Mouse (Mus musculus): ENCODE results near the gene Lin7b. TPM values are rescaled to one million over a fixed set of nuclear protein-coding genes. Genes with fewer than 3 reads are reported as not detected.
A peak's percentile ranks its signal among the peaks of the same experiment; 100 is the strongest.

The Lin7b gene
- polyA plus RNA-seq, 1 experiment = 103 TPM

DNA sequence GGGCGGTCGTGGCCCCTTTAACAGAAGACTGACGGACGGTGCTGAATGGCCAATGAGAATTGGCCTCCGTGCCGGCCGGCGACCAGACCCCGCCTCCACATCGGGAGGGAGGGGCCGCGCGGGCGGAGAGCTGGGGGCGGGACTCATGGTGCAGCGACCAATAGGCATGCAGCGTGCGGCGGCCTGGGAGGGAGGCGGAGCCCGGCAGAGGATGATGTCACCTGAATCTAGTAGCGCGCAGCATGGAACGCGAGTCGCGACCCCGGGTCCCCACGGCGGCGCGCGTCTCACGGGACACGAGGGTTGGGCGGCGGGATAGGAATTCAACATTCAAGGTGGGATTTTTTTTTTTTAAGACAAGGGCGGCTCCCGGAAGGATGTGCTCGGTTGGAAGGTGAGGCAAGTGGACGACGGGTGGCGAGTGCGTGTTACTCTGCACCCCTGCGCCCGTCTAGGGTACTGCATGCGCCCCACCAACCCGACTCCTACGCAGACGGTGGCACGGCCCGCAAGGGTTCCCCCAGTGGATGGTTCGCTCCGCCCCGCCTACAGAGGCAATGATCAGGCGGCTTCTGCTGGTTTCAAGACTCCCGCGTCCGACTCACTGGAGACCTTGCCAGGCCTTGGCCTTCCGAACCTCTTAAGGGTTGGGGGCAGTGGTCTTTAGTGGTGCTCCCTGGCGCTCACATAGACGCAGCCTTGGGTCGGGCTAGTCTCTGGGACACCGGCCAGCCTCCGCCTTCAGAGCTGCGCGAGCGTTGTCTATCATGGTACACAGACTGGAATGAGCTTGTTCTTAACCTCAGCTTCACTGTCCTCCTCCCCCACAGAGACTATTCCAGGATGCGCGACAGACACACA, 3.1 kb downstream of the Lin7b start:
- WGBS = under 1% methylated on average over 70 of the region's 70 CpGs
- H3K4me1 ChIP-seq (ENCODE audit: control insufficient read depth, insufficient read depth, low read length) = peaks cover 16% of the 10 kb centered on the region
- H3K27me3 ChIP-seq (ENCODE audit: control insufficient read depth, insufficient read depth, low read length) = no peaks in the 10 kb centered on the region
- TF ChIP-seq POLR2A (IDR thresholded peaks at IDR 0.05; ENCODE audit: borderline replicate concordance, insufficient read depth, low read length) (peak; percentile 52; the same call in 1 of the 2 replicates), CTCF (IDR thresholded peaks at IDR 0.05; ENCODE audit: borderline replicate concordance, insufficient read depth, low read depth, low read length) (peak; percentile 83)
- H3K27ac ChIP-seq (ENCODE audit: insufficient read depth, low read length) = peak overlapping the region; percentile 83
- H3K4me3 ChIP-seq (replicated peaks; ENCODE audit: insufficient read depth, low read depth, low read length) = peak overlapping the region; percentile 72
- peak; percentile 99 for DNase-seq

DNA sequence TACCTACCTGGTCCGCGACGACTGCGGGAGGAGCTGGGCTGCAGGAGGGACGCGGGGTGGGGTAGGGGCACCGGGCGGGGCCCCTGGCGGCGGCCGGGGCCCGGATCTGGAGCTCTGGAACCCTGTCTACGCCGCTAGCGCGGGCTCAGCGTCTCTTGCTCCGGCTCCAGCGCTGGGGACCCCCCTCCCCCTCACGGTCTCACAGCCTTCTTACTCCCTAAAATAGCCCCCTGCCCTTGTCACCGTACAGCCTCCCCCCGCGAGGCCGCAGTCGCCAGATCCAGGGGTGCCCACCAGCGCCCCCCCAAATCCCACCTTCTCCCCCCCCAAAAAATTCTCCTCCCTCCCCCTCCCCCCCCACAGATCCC, 3.7 kb downstream of the Lin7b start, which contains the start of gene Ppfia3:
TSS of gene Ppfia3 (minus strand) at position 368 of the 368 bp plus-strand sequence.
- TF ChIP-seq POLR2A (IDR thresholded peaks at IDR 0.05; ENCODE audit: borderline replicate concordance, insufficient read depth, low read length) (0 out of 2 replicates have a peak, but pooled peaks have one; percentile 10), CTCF (IDR thresholded peaks at IDR 0.05; ENCODE audit: borderline replicate concordance, insufficient read depth, low read depth, low read length) (no peak)
- peak within 1 kb of the TSS; percentile 83 for H3K27ac ChIP-seq (ENCODE audit: insufficient read depth, low read length)
- no peaks in the 10 kb centered on the region for H3K27me3 ChIP-seq (ENCODE audit: control insufficient read depth, insufficient read depth, low read length)
- H3K4me3 ChIP-seq (replicated peaks; ENCODE audit: insufficient read depth, low read depth, low read length) = peak within 1 kb of the TSS; percentile 72
- peaks cover 16% of the 10 kb centered on the region for H3K4me1 ChIP-seq (ENCODE audit: control insufficient read depth, insufficient read depth, low read length)
- WGBS = 3% methylated on average over 11 of the region's 26 CpGs
- DNase-seq = no peak

DNA sequence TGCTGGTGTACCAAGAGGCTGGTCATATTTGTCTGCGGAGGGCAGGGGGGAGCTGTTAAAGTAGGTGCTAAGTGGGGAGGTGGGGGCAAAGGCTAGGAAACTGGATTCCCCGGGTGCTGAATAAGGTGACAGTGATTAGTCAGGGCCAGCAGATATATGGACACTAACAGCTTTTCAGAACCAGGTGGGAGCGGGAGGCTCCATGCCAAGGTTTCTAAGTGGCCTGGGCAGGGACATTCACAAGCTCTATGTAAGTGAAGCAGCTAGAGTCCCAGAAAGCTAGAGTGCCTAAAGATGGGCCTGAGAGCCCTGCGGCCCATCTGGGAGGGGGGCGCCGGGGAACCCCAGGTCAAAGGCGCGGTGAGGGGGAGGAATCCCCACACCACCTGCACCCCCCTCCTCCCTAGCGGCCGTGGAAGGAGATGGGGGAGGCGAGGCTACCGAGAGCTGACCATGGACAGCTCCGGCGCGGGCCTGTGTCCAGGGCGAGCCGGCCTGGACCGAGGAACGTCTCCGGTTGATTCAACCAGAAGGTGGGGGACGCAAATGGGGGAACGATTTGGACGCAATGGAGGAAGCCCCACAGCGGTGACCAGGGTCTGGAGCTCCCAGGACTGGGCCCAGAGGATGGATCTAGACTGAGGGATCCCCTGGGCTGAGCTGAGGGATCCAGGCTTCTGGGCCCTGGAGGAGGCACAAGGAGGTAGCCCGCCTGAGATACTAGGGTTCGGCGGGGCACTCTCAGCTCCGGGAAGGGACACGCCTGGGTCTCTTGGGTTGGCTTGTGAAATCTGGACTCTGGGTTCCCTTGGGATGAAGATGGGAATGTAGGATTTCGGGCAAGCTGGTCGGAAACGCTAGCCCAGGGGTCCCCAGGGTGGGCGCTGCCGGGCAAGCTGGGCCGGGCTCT, 4.4 kb downstream of the Lin7b start:
- DNase-seq = peak; percentile 73 to 75
- Histone ChIP-seq H3K27ac (ENCODE audit: insufficient read depth, low read length) (peak overlapping the region; percentile 72), H3K27me3 (ENCODE audit: control insufficient read depth, insufficient read depth, low read length) (no peaks in the 10 kb centered on the region), H3K4me1 (ENCODE audit: control insufficient read depth, insufficient read depth, low read length) (peaks cover 16% of the 10 kb centered on the region), H3K4me3 (replicated peaks; ENCODE audit: insufficient read depth, low read depth, low read length) (peak overlapping the region; percentile 71)
- under 1% methylated on average over 35 of the region's 35 CpGs for WGBS
- no peak for TF ChIP-seq CTCF (IDR thresholded peaks at IDR 0.05; ENCODE audit: borderline replicate concordance, insufficient read depth, low read depth, low read length)
- no peak for TF ChIP-seq POLR2A (IDR thresholded peaks at IDR 0.05; ENCODE audit: borderline replicate concordance, insufficient read depth, low read length)

DNA sequence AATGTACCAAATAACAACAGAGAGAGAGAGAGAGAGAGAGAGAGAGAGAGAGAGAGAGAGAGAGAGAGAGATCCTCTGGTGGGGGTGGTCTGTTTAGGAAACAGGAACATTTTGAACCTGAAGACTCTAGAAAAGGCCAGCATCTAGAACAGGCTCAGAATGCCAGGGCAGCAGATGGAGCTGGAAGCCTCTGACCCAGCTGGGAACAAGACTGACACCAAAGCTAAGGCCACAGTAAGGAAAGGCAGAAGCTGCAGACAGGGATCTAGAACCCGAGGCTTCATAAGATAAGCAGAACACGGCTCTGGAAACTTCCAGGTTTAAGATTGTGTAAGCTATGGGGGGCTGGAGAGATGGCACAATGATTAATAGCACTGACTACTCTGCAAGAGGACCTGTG, 6.4 kb downstream of the Lin7b start:
- Histone ChIP-seq H3K4me1 (ENCODE audit: control insufficient read depth, insufficient read depth, low read length) (peaks cover 11% of the 10 kb centered on the region), H3K4me3 (replicated peaks; ENCODE audit: insufficient read depth, low read depth, low read length) (no peak overlapping the region)

DNA sequence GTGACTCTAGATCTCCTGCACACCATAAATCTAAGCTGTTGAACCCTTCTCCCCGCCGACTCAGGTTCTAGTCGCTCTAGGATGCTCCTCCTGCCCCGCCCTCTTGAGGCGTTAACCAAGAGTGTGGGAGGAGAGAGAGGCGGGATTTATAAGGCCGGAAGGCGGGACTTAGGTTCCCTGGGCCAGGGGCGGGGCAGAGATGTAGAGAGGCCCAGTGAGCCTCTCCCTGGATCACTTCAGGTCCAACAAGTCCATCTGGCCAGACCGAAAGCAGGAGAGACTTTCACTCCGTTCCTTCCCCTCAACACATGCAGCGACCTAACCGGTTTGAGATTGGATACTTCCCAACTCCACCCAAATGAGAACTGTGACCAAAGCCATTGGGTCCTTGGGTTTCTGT, 7.6 kb downstream of the Lin7b start:
- Histone ChIP-seq H3K27ac (ENCODE audit: insufficient read depth, low read length) (no peak overlapping the region), H3K27me3 (ENCODE audit: control insufficient read depth, insufficient read depth, low read length) (no peaks in the 10 kb centered on the region), H3K4me3 (replicated peaks; ENCODE audit: insufficient read depth, low read depth, low read length) (peak overlapping the region; percentile 13), H3K4me1 (ENCODE audit: control insufficient read depth, insufficient read depth, low read length) (peaks cover 4% of the 10 kb centered on the region)
- TF ChIP-seq POLR2A (IDR thresholded peaks at IDR 0.05; ENCODE audit: borderline replicate concordance, insufficient read depth, low read length) = peak; percentile 26; the same call in 1 of the 2 replicates
- no peak for TF ChIP-seq CTCF (IDR thresholded peaks at IDR 0.05; ENCODE audit: borderline replicate concordance, insufficient read depth, low read depth, low read length)
- peak; percentile 78 to 85 for DNase-seq
- 9% methylated on average over 13 of the region's 13 CpGs for whole genome bisulfite sequencing

More for the DNA sequence above, 6.4 kb downstream of the Lin7b start:
- TF ChIP-seq POLR2A (IDR thresholded peaks at IDR 0.05; ENCODE audit: borderline replicate concordance, insufficient read depth, low read length) (no peak), CTCF (IDR thresholded peaks at IDR 0.05; ENCODE audit: borderline replicate concordance, insufficient read depth, low read depth, low read length) (no peak)
- Histone ChIP-seq H3K27me3 (ENCODE audit: control insufficient read depth, insufficient read depth, low read length) (no peaks in the 10 kb centered on the region), H3K27ac (ENCODE audit: insufficient read depth, low read length) (no peak overlapping the region)
- peak; percentile 46 to 50 for DNase-seq
- WGBS = 42% methylated on average over 2 of the region's 2 CpGs

DNA sequence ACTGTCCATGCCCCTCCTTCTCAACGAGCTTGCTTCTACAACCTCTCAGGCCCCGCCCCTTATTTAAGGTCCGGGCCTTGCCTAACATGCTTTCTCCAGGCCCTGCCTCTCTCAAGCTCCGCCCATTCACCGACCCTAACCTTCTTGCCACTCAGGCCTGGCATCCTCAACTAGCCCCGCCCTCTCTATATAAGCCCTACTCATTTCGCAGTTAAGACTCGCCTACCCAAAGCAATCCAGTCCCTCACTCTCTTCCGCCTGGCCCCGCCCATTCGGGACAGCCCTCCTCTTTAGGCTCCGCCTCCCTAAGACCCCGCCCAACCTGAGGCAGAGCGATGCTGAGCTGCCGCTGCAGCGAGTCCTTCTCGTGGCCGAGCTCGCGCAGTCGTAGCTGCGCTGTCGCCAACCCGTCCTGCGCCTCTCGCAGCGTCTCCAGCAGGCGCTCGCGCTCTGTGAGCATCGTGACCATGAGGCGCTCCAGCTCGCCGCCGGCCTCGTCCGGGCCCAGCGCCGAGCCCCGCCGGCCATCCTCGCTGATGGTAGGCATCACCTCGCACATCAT, 9.1 kb downstream of the Lin7b start:
- WGBS = 1% methylated on average over 43 of the region's 43 CpGs
- 0 out of 2 replicates have a peak overlapping the region, but pooled peaks have one; percentile 3 for H3K27ac ChIP-seq (ENCODE audit: insufficient read depth, low read length)
- H3K27me3 ChIP-seq (ENCODE audit: control insufficient read depth, insufficient read depth, low read length) = no peaks in the 10 kb centered on the region
- DNase-seq = peak; percentile 90
- peak overlapping the region; percentile 58 for H3K4me3 ChIP-seq (replicated peaks; ENCODE audit: insufficient read depth, low read depth, low read length)
- H3K4me1 ChIP-seq (ENCODE audit: control insufficient read depth, insufficient read depth, low read length) = peaks cover 4% of the 10 kb centered on the region
- TF ChIP-seq CTCF (IDR thresholded peaks at IDR 0.05; ENCODE audit: borderline replicate concordance, insufficient read depth, low read depth, low read length) (no peak), POLR2A (IDR thresholded peaks at IDR 0.05; ENCODE audit: borderline replicate concordance, insufficient read depth, low read length) (peak; percentile 83)
